Mouse (Mus musculus) cerebellum, adult 2 months (tissue): ENCODE measurements around the gene Tmem190.

Experiments
- CTCF ChIP-seq: fragments of 200-500 bp; IDR thresholded peaks from 2 replicates; pipeline ENCODE4 v1.5.1; 2011; ENCODE audit warnings: low read depth, mild to moderate bottlenecking, control low read depth, low read length, moderate library complexity, borderline replicate concordance; ENCODE audit not compliant: insufficient read depth
- POLR2A ChIP-seq: fragments of 200-500 bp; IDR thresholded peaks from 2 replicates; pipeline ENCODE4 v1.6.1; 2011; ENCODE audit warnings: low read length, control low read depth, borderline replicate concordance; ENCODE audit not compliant: insufficient read depth

GRCm38 (mm10) chr7:4752821-4753570, 29.7 kb upstream of the Tmem190 start, which contains the start of gene Cox6b2:
- TF ChIP-seq CTCF (no peak), POLR2A (no peak)
